Mouse (Mus musculus) embryonic fibroblast, embryonic 13.5 days (primary cell): ENCODE data around the gene Tmem108.

ENCODE experiments used
- CTCF ChIP-seq: IDR thresholded peaks from 2 replicates; pipeline ENCODE4 v1.5.1; 2011; ENCODE audit warnings: mild to moderate bottlenecking, control low read depth, low read length, moderate library complexity, borderline replicate concordance; ENCODE audit not compliant: insufficient read depth
- POLR2A ChIP-seq: IDR thresholded peaks from 2 replicates; pipeline ENCODE4 v1.6.1; 2011; ENCODE audit warnings: low read depth, mild to moderate bottlenecking, control low read depth, low read length, moderate library complexity

DNA sequence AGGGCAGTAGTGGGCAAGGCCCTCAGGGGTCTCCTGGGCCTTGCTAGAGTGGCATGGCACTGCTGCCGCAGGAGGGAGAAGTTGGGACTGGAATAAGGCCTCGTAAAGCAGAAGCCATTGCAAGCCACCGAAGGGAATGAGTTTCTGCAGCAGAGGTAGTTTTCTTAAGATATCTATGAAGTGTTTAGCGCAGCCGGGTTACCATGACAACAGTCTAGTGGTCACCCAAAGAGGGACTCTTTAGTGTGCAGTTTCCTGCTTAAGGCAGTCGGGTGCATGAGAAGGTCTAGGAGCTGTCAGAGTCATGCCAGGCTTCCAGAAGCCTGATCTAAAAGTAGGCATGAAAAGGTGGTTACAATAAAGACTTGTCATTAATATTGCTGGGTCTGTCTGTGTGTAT lies 95.8 kb downstream of the Tmem108 start:
- no peak for TF ChIP-seq CTCF
- no peak for TF ChIP-seq POLR2A
